Comparison of ENCODE assay signal across 15 mouse cellular contexts in genomic region chr10:17075147-17075546, GRCm38 (mm10).
A peak's percentile ranks its signal among the peaks of the same experiment; 100 is the strongest.
DNase-seq lines count a peak whose midpoint lies in the region; ATAC-seq lines count a peak whose summit lies in the region.
"Had no signal": no experiment of that assay in that cellular context is flagged by ENCODE, and none has a peak within 500 bp of the region (broad histone marks: within the 10 kb centered on the region; RNA-seq: fewer than 3 reads in every experiment).

No protein-coding gene starts in this region.

- 37% methylated on average over 4 of the region's 4 CpGs for WGBS in forebrain, embryonic 14.5 days
- 48% methylated on average over 4 of the region's 4 CpGs for WGBS in forebrain, embryonic 13.5 days
- 11% methylated on average over 4 of the region's 4 CpGs for WGBS in limb, embryonic 12.5 days
- 77% methylated on average over 4 of the region's 4 CpGs for WGBS in heart, embryonic 10.5 days
- WGBS in liver, embryonic 12.5 days (ENCODE audit: insufficient replicate concordance) = 59% methylated on average over 4 of the region's 4 CpGs

- H3K4me2 ChIP-seq in forebrain, embryonic 14.5 days (ENCODE audit: low read length) = no peak overlapping the region
- H3K4me2 ChIP-seq in forebrain, embryonic 13.5 days = no peak overlapping the region
- no peak overlapping the region for H3K4me2 ChIP-seq in limb, embryonic 12.5 days
- H3K4me2 ChIP-seq in liver, embryonic 12.5 days = no peak overlapping the region
- H3K4me2 ChIP-seq: hindbrain, embryonic 12.5 days; liver, embryonic 11.5 days; stomach, embryonic 15.5 days had no signal

- no peak for ATAC-seq in forebrain, embryonic 14.5 days
- ATAC-seq in forebrain, embryonic 13.5 days = no peak
- peak; percentile 62; the same call in 1 of the 2 replicates for ATAC-seq in limb, embryonic 12.5 days (ENCODE audit: insufficient number of reproducible peaks, insufficient read depth, low FRiP score, low TSS enrichment, low read depth)
- ATAC-seq in liver, embryonic 12.5 days = no peak
- ATAC-seq: intestine, embryonic 16.5 days had no signal

- peaks cover 6% of the 10 kb centered on the region; the same call in 1 of the 2 replicates for H3K4me1 ChIP-seq in forebrain, embryonic 14.5 days (ENCODE audit: control insufficient read depth, insufficient read depth, low read length)
- H3K4me1 ChIP-seq in forebrain, embryonic 13.5 days = peaks cover 22% of the 10 kb centered on the region
- H3K4me1 ChIP-seq in limb, embryonic 12.5 days (replicated peaks) = peaks cover 19% of the 10 kb centered on the region
- no peaks in the 10 kb centered on the region; the same call in 1 of the 2 replicates for H3K4me1 ChIP-seq in heart, embryonic 10.5 days
- H3K4me1 ChIP-seq in liver, embryonic 12.5 days = no peaks in the 10 kb centered on the region
- H3K4me1 ChIP-seq: stomach, embryonic 15.5 days had no signal

- H3K9me3 ChIP-seq in forebrain, embryonic 14.5 days (replicated peaks; ENCODE audit: control insufficient read depth, low read length) = no peaks in the 10 kb centered on the region
- H3K9me3 ChIP-seq in forebrain, embryonic 13.5 days (replicated peaks) = no peaks in the 10 kb centered on the region
- no peaks in the 10 kb centered on the region for H3K9me3 ChIP-seq in limb, embryonic 12.5 days
- no peaks in the 10 kb centered on the region for H3K9me3 ChIP-seq in heart, embryonic 10.5 days
- no peaks in the 10 kb centered on the region for H3K9me3 ChIP-seq in liver, embryonic 12.5 days (replicated peaks)
- H3K9me3 ChIP-seq: hindbrain, embryonic 12.5 days; midbrain, embryonic 10.5 days; stomach, embryonic 15.5 days had no signal

- peak; percentile 17 for DNase-seq in forebrain, embryonic 14.5 days (ENCODE audit: low spot score)
- peak; percentile 16 for DNase-seq in right cerebral cortex, postnatal 14 days
- no peak for DNase-seq in right cerebral cortex, adult 2 months (ENCODE audit: low spot score in 2 of 2)
- no peak for DNase-seq in heart, embryonic 10.5 days (ENCODE audit: low spot score)
- no peak for DNase-seq in gastrocnemius, postnatal 10 days
- DNase-seq: cerebellum, adult 2 months; kidney, postnatal 10 days had no signal

- no peak overlapping the region for H3K27ac ChIP-seq in forebrain, embryonic 14.5 days (ENCODE audit: low read depth, low read length)
- no peak overlapping the region for H3K27ac ChIP-seq in forebrain, embryonic 13.5 days
- H3K27ac ChIP-seq in limb, embryonic 12.5 days = no peak overlapping the region
- H3K27ac ChIP-seq in heart, embryonic 10.5 days = no peak overlapping the region
- H3K27ac ChIP-seq in liver, embryonic 12.5 days = no peak overlapping the region
- H3K27ac ChIP-seq: stomach, embryonic 15.5 days had no signal

- no peaks in the 10 kb centered on the region for H3K36me3 ChIP-seq in forebrain, embryonic 14.5 days (ENCODE audit: control insufficient read depth, insufficient read depth, low read length)
- no peaks in the 10 kb centered on the region for H3K36me3 ChIP-seq in forebrain, embryonic 13.5 days (ENCODE audit: poor library complexity, severe bottlenecking)
- H3K36me3 ChIP-seq in limb, embryonic 12.5 days = no peaks in the 10 kb centered on the region
- no peaks in the 10 kb centered on the region for H3K36me3 ChIP-seq in heart, embryonic 10.5 days
- no peaks in the 10 kb centered on the region for H3K36me3 ChIP-seq in liver, embryonic 12.5 days
- H3K36me3 ChIP-seq: hindbrain, embryonic 12.5 days; midbrain, embryonic 10.5 days; stomach, embryonic 15.5 days had no signal

- no peak overlapping the region for H3K9ac ChIP-seq in forebrain, embryonic 14.5 days (ENCODE audit: low read length)
- no peak overlapping the region for H3K9ac ChIP-seq in forebrain, embryonic 13.5 days
- no peak overlapping the region for H3K9ac ChIP-seq in limb, embryonic 12.5 days (replicated peaks)
- H3K9ac ChIP-seq in liver, embryonic 12.5 days = no peak overlapping the region
- H3K9ac ChIP-seq: hindbrain, embryonic 12.5 days; stomach, embryonic 15.5 days had no signal

- no peaks in the 10 kb centered on the region for H3K27me3 ChIP-seq in forebrain, embryonic 14.5 days (replicated peaks; ENCODE audit: control insufficient read depth, insufficient read depth, low read length)
- no peaks in the 10 kb centered on the region for H3K27me3 ChIP-seq in forebrain, embryonic 13.5 days
- H3K27me3 ChIP-seq in limb, embryonic 12.5 days = no peaks in the 10 kb centered on the region
- H3K27me3 ChIP-seq in heart, embryonic 10.5 days (ENCODE audit: insufficient read depth, poor library complexity, severe bottlenecking) = no peaks in the 10 kb centered on the region
- H3K27me3 ChIP-seq in liver, embryonic 12.5 days (replicated peaks) = no peaks in the 10 kb centered on the region
- H3K27me3 ChIP-seq: hindbrain, embryonic 12.5 days; stomach, embryonic 15.5 days had no signal

- H3K4me3 ChIP-seq in forebrain, embryonic 14.5 days (ENCODE audit: low read depth, low read length) = no peak overlapping the region
- H3K4me3 ChIP-seq in forebrain, embryonic 13.5 days = no peak overlapping the region
- no peak overlapping the region for H3K4me3 ChIP-seq in limb, embryonic 12.5 days (replicated peaks)
- H3K4me3 ChIP-seq in heart, embryonic 10.5 days = no peak overlapping the region
- H3K4me3 ChIP-seq in liver, embryonic 12.5 days = no peak overlapping the region
- H3K4me3 ChIP-seq: hindbrain, embryonic 12.5 days; midbrain, embryonic 10.5 days; stomach, embryonic 15.5 days had no signal

Comparison
In these comparisons a context has a peak if more than half of its experiments do, and no peak if none do; other contexts are left out.
1. DNase-seq: peak in forebrain, embryonic 14.5 days (single experiment) and right cerebral cortex, postnatal 14 days (single experiment); none in right cerebral cortex, adult 2 months (0 of 2), heart, embryonic 10.5 days (single experiment) and gastrocnemius, postnatal 10 days (single experiment).